Mouse (Mus musculus) MEL-GATA-1-ER (cell line): ENCODE measurements around the gene Srgn.
"Not testable (repeated sequence)": the region's sequence is repeated elsewhere in the genome, so short reads cannot be mapped to it uniquely, and the experiment has no call there.

Experiments used
- DNase-seq: peaks from one replicate; pipeline ENCODE4 v3.0.0-alpha.2; 2012; ENCODE audit warnings: low read depth; ENCODE audit errors: extremely low read depth

The Srgn gene

DNA sequence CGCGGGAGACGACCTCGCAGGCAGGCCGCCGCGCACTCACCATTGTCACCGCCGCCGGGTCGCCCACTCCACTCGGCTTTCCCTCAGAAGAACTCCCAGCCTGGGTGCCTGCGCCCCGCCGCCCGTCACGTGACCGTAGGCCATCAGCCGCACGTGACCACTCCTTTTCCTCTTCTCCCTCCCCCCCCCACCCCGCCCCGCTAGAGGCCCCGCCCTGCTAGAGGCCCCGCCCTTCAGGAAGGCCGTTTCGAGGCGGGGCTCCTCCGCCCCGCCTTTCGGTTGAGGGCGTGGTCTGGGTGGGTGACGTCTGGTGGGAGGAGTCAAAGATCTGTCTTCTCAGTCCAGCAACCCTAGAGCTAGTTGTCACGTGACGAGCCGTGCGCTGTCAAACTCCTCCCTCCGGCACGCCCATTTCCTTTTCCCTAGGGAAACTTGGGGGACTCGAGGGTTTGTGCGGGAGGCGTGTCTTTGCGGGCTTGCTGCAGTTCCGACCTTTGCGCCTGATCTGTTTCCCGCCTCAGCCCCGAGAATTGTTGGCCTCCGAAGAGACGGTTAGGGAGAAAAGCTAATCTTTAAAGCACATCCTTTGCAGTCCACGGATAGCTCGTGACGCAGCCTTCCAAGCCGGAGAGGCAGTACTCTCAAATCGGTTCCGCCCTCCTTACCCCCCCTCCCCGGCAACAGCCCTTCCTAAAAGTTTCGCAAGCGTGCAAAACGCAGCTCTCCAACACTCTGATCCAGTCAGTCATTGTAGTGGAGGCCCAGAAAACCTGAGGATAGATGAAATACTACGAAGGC lies 40.4 kb downstream of the Srgn start, which contains the start of gene Vps26a:
Gene Vps26a (minus strand): TSS at position 188 of the 798 bp plus-strand sequence.
- peak; percentile 91 for DNase-seq

DNA sequence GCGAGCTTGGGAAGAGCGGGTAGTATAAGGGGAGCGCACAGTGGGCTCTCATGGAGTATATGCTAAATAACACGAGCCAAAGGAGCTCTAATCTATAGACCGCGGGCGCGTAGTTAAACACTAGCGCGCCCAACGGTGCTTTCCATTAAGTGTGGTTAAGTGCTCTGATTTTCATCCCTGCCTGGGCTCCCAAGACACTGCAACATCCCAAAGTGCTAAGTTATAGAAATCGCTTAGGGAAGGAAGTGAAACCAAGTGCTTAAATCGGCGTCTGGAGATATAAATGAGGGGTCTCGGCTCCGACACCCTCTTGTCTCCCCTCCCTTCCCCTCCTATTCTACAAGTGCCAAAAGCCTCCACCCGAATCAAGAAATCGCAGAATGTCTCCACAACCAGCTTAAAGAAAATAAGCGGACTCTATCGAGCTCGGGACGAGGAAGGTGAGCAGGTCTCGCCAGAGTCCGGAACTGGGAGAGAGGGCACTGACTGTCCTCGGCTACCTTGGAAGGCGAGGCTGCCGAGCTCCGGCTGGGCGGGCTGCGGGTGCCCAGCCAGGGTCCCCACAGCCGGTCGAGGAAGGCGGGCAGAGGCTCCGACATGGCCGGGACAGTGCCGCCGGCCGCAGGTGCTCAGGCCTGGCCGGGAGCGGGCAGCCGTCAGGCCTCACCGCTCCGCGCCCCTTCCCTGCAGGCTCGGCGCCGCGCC lies 41.2 kb downstream of the Srgn start:
- no peak for DNase-seq

DNA sequence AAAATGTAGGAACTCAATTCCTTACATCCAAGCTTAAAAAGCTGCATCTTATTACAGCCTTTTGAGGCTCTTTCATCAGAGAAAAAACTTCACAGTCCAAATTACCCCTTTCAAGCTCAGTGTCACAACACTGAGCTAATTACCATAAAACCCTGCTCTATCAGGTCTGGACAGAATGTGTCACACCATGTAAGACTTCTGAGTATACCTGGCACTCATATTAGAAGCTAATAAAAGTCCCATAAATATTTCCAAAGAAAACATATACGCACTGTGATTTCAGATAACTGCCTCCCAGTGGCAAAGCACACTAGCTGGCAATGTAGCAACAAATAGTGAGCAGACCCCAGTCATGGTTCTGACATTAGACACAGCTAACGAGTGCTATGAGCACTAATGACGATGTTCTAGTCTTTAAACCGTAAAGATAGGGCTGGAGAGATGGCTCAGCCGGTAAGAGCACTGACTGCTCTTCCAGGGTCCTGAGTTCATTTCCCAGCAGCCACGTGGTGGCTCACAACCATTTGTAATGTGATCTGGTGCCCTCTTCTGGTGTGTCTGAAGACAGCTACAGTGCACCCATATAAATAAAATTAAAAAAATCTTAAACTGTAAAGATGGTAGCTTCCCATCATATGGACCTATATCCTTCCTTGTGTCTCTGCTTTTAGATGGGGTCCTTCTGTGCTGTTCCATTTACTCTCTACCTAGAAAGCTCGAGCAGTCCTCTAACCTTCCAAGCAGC lies 46.0 kb downstream of the Srgn start:
- DNase-seq, result no peak

DNA sequence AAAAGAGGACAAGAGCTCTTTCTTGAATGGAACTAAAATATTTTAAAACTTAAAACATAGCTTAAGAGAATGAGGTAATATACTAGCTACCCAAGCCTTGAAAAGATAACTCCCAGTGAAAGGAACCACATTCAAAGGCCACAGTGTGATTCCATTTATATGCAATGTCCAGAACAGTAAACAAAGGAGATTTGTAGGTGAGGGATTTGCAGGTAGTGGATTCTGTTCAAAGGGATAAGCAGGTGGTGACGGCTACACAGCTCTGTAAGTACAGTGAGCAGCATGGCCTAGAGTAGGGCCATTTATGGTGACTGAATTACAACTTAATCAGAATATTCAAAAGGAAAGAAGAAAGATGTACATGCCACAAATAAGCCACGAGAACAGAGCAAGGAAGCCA lies 50.3 kb downstream of the Srgn start:
- no peak for DNase-seq

DNA sequence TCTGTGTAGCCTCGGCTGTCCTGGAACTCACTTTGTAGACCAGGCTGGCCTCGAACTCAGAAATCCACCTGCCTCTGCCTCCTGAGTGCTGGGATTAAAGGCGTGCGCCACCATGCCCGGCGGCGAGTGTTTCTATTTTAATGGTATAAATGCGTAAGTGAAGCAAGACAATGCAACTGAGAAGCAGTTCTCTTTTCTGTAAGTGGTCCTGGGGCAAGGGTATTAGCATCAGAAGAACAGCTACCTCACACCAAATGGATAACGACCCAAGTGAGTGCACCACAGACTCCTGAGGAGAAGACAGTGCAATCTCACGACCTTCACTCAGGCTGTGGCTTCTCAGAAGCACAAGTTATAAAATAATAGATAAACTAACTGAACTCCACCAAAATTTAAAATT lies 52.3 kb downstream of the Srgn start:
- no peak for DNase-seq

DNA sequence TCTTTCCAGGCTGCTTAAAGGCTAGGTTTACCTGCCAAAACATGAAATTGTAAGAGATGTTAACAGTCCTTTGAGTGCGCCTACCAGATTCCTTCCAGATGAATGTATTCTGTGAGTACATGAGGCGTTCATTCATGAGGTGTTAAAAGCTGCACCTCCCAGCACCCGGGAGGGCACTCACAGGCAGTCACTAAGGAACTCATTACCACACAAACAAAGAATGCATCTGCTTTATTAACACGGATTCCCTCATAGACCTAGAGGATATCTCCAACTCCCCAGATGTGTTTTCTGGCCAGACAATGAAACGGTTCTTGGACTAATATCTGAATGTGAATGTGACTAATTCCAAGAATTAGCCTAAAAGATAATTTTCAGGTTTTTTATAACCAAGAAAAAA lies 56.1 kb downstream of the Srgn start:
- no peak for DNase-seq

DNA sequence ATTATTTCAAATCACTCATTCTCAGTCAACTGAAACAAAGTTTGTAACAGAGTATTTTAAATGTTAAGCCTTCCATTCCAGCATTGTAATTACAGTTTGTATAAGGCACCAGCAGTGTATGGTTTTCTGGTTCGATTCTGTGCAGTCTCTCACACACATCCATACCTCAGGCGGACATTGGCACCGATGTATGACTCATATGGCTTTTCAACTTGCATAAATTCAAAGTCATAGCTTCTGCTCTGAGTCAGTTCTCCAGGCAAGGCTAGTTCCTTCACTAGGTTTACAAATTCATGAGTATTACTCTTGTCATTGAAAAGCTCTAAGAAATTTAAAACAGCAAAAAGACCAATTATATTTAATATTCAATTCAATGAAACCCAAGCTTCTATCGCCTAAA lies 57.5 kb downstream of the Srgn start:
- no peak for DNase-seq

DNA sequence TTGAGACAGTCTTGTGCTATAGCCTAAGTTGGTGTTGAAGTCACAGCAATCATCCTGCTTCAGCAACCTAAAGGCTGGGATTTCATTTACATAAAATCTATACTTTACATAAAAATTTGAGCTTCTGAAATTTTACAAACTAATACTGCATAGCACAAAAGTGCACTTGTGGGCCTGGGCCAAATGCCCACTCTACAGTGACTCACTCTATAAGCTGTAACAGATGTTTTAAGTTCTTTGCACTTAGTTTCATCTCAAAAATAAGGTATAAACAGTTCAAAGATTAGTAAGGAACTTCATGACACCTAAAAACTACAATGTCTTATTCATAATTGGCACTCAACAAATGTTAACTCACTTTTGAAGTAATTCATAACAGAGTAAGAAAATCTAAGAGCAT lies 65.9 kb downstream of the Srgn start:
- no peak for DNase-seq

DNA sequence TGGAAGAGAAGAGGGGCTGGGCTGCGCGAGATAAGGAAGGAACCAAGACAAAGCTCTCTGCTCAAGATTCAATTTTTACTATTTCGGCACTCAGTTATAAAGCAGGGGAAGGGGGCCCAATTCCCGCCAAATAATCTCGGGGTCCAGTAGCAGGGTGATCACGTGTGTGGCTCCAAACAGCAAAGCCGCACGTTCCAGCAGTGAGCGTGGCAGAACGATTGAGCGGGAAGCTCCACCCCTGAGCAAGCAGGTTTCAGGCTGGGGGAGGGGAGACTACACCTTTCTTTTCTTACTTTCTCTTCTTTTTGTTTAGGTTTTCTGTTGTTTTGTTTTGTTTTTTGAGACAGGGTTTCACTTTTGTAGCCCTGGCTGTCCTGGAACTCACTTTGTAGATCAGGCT lies 75.2 kb downstream of the Srgn start:
- not testable (repeated sequence) for DNase-seq

DNA sequence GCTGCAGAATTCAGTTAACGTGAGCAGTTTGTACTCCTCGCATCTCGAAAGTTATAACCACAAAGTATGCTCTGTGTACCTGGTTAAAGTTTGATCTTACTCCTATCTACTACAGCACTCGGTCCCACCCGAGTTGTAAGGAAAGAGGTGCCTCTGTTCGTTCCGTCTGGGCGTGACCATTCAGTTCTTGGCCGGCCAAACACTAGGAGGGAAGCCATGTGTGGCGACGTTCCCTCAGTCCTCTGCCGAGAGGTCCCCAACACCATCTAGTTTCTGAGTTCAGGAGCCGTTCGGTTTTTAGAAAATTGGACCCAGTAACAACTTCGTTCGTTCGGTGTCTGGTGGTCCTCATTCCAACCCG lies 77.0 kb downstream of the Srgn start:
- no peak for DNase-seq

DNA sequence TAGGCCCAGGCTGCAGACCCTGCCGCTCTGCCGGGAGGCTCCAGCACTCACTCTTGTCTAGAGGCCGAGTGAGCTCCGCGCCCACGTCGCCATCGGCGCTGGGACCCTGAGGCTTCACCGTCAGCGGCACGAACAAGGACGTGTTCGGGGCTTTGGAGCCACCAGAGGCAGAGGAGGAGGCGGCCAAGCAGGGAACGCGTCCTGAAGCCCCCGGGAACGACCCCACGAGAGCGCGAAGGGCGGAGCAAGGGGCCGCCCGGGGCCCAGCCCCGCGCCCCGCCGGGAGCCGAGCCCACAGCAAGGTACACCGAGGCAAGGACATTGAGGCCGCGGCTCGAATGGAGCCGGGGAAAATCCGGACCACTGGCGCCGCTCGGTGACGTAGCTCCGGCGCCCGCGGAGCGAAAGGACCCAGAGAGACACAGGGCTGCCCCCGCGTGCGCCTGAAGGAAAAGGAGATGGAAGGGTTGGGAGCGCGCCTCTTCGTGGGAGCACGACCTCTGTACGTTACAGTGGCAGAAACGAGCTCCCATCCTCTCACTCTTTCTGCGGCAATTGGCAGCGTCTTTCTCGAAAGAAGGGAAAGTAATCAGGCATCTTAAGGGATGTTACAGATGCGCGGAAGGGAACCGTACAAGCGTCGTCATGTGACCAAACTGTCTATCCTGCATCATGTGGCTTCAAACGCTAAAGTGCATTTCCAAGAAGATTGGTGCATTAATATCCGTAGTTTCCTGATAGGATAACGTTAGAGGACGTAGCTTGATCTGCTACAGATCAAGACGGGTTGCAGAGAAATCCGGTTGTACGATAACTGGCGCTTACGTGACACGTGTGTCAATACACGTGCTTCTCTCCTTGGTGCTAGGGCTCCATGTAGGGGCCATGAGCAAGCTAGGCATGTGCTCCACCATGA lies 77.6 kb downstream of the Srgn start, which contains the start of the genes 4930507D05Rik and Supv3l1:
Gene 4930507D05Rik (plus strand): TSS at position 126 of the 916 bp plus-strand sequence.
Gene Supv3l1 (minus strand): TSS at position 375 of the 916 bp plus-strand sequence.
- DNase-seq, result peak; percentile 97
